Mouse (Mus musculus) heart, postnatal 10 days (tissue): Measurements from ENCODE around the gene Cog5. TPM values are rescaled to one million over a fixed set of nuclear protein-coding genes. Genes with fewer than 3 reads are reported as not detected.

Experiments used
- DNase-seq, 2 experiments: peaks; one replicate each; pipeline ENCODE4 v3.0.0; 2021
- intact Hi-C: fragments of 180-260 bp; cut with DNase I; formaldehyde crosslinking; loops from one replicate; pipeline ENCODE4 v1.15.1; 2025
- total RNA-seq, 2 experiments: library from RNA; stranded (reverse); gene quantifications; 2 replicates each; pipeline ENCODE4 v1.2.3; 2021

The Cog5 gene
- total RNA-seq, 2 experiments from 2014 or later = 54.9 to 69.8 TPM

DNA sequence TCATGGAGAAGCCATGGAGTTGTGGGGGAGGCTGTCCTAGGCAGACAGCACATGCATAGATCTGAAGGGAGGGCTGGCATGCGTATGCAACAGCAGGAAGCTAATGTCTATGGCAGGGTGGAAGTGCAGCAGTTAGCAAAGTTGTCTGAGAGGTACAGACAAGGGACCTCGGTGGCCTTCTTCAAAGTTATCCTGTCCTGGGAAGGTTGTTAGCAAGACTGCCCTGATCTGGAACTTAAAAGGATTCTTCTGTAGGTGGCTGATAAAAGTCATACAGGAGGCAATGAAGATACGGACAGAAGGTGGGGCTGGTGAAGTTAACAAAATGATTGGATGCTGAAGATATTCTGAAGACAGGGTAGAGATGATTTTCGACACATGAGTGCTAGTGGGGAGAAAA, 311.7 kb downstream of the Cog5 start:
- intact Hi-C loops = loop anchor here (5.0 to 10.0 kb wide), 2 partner anchors 411 to 928 kb away; partner anchors contain the start of gene Ccdc71l

DNA sequence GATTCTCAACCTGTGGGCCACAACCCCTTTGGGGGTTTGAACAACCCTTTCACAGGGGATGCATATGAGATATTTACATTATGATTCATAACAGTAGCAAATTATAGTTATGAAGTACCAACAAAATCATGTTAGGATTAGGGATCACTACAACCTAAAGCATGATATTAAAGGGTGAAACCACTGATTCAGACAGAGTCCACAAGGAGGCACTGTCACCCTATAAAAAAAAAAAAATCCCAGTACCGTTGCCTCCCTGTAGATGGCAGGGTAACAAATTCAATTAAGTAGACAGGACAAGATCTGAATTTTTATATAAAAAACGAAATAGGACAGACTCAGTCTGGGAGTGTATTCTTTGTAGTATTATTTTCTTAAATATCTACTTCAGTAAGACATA, 312.9 kb downstream of the Cog5 start:
- peak; percentile 46 to 74 for DNase-seq
- intact Hi-C loops = loop anchor here (1.0 to 10.0 kb wide), 4 partner anchors 177 to 927 kb away; partner anchors contain the start of gene Ccdc71l

More for the DNA sequence above, 311.7 kb downstream of the Cog5 start:
- DNase-seq = no peak

DNA sequence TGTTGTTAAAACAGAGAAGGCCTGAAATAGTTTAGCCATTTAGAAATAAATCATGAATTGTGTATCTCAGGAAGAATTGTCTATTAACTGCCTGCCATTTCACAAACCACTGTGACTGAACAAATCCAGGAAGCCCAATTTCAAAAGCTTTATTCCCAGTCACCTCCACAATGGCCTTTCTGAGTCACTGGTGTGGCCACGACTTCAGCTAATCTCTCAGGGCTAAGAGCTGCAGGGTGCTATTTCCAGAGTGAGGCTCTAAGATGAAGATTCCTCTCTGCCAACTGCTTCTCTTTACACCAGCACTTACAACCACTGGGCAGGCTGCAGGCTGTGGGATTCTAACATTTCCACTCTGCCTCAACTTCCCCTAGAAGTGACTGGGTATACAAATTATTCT, 314.4 kb downstream of the Cog5 start:
- intact Hi-C loops = loop anchor here (5.0 to 10.0 kb wide), 2 partner anchors 408 to 926 kb away; partner anchors contain the start of gene Ccdc71l
- DNase-seq = no peak

DNA sequence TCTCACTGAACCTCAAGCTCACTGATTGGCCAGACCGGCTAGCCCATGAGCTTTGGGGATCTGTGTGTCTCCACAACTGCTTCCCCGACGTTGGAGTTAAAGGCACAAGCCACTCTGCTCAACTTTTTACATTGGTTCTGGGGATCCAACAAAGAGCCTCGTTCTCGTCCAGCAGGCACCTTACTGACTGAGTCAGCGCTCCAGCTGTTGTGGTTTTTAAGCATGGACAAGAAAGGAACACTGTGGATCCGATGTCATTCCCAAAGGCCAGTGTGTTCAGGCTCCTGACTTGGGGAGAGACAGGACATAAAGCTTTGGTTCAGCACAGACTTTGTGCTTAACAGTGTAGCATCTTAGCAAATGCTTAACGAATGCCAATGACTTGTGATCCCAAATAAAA, 316.9 kb downstream of the Cog5 start:
- no peak for DNase-seq
- intact Hi-C loops = no loop called here

DNA sequence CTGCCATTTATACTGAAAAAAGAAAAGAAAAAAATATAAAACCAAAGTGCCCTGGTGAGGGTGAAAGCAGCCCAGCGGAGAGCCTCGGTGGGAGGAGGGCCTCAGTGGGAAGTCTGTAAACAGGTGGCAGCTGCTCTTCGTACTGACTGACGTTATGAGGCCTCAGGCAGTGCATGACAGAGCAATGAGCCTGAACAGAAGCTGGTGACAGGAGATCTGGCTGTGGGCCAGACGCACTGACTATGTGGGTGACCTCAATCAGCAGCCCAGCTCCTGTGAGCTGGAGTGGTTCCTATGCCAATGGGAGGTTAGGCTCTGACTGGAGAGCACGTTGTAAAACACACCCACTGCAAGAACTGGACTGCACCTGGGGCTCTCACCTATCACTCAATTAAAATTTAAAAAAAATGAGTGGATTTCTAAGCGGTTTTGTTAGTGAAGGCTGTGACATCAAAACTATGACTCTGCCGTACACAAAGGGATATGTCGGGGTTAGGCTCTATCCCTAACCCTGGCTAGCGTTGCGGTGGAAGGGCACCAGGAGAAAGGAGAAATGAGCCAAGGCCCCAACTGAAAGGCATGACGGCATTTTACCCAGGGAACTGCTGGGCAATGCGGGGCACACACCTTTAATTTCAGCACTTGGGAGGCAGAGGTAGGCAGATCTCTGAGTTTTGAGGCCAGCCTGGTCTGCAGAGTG, 319.0 kb downstream of the Cog5 start:
- peak; percentile 90 to 93 for DNase-seq
- intact Hi-C loops = no loop called here

DNA sequence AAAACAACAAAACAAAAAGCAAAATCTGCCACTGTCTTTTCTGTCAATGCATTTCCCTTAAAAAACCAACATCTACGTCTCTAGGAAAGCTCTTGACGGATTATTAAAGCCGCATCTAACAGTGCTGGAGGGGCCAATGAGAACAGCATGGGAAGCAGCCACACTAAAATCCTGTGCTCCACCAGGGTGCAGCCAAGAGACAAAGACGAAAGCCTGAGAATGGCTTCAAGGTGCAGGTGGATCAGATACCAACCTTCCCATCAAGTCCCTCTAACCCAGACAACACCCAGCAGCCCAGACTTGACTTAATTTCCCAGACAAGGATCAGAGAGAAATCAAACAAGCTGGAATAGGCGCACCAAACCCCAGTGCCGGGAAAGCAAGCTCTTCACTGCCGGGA, 321.9 kb downstream of the Cog5 start:
- DNase-seq = peak; percentile 25 to 34
- intact Hi-C loops = no loop called here

DNA sequence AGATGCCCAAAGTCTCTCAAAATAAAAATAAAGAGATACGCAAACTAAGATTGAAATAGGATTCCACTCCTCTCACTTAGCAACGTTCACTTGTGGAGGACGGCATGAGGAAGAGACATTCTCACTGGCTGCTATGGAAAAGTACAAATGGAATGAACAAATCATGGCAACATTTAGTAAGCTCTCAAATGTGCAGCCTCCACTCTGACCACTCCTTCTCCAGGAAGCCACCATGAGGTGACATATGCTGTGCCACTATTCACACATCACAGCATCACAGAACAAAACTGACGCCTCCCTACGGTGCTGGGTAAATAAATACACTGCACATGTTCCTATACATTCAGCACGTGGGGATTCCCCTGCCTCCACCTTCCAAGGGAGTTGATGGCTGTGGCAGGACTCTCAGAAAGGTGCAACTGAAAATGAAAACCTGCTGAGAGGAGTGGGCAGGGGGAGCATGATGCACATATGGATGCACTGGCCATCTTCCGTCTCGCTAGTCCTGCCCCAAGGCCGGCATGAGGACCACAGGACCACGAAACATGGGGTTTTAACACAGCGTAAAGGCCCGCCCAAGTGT, 323.0 kb downstream of the Cog5 start:
- intact Hi-C loops = no loop called here
- no peak for DNase-seq

DNA sequence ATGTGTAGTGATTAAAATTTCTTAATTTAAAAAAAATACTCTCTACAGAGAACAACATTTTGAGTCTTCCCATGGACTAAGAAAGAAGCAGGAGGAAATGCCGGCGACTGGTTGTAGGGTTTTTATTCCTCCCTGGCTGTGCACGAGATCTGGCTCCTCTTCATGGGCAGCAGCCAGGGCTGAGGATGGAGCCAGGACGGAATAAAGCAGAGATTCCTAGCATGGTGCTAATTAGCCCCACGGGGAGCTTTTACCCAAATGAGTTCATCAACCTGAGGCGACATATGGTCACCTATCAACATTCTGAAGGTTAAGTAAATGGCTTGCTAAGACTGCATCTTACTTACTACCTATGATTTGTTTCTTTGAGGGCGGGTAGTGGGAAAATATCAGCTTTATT, 328.6 kb downstream of the Cog5 start:
- intact Hi-C loops = no loop called here
- no peak for DNase-seq

DNA sequence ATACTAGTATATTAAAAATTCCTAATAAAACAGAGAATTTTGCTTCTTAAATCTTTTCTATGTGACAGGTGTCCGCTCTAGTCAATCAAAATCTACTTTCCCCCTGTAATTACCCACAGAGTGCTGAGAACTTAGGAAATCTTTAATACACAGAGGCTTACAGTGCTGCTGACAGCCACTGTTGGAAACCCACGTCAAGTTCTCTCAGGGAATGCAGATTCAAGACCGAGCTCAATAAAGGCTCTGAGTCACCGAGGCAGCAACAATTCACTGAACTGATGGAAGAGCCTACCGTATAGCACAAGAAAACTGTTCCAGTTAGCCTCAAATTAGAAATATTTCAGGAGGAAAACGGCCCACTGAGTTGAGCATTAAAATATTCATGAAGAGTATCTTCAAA, 329.1 kb downstream of the Cog5 start:
- intact Hi-C loops = no loop called here
- no peak for DNase-seq

DNA sequence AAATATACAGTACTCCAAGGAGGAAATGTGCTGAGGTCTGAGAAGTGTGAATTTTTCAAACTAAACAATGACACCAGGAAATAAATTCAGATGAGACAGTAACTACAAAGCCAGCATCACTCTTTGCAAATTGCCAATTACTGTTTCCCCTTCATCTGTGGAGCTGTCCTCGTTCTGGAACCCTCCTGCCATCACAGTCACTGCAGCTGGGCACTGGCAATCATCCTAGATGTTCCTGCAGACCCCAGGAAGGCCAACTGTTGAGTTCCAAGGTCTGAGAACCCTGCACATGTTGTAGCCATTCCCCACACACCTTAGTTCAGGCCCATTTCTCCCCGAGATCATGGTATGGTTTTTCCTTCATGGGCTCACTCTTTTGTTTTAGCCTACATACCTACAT, 329.5 kb downstream of the Cog5 start:
- intact Hi-C loops = no loop called here
- DNase-seq = no peak

DNA sequence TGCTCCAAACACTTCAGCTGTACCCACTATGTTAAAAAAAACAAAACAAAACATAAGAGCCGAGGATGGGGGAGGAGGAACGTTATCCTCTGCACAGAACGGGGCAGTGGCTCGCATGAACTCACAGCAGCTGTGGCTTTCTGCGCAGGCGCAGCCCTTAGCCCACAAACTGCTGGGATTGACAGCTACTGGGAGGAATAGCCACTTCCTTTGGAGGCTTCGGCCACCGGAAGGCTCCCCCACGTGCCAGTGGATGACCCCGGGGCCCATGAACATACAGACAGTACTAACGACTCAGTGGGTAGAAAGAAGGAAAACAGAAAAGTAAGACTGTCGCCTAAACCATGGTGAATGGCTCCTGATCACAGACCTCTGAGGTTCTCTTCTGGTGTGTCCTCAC, 330.0 kb downstream of the Cog5 start:
- intact Hi-C loops = no loop called here
- peak in 1 of 2 experiments; percentile 27 for DNase-seq

DNA sequence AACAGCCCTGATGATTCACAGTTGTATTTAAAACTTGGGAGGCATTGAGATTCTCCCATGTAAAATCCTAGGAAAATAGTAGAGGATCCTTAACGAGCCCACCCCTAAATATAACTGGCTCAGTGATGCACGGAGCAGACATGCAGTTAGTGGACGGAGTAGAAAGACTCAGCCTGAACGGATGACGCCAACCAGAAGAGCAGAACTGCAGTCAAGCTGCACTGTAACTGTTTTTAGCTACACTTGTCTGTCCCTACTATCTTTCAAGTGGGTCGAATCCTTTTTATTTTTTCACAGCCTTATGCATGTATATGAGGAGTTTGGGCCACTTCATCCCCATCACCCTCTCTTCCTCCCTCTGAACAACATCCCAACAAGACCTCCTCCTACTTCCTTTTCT, 331.1 kb downstream of the Cog5 start:
- no peak for DNase-seq
- intact Hi-C loops = no loop called here

DNA sequence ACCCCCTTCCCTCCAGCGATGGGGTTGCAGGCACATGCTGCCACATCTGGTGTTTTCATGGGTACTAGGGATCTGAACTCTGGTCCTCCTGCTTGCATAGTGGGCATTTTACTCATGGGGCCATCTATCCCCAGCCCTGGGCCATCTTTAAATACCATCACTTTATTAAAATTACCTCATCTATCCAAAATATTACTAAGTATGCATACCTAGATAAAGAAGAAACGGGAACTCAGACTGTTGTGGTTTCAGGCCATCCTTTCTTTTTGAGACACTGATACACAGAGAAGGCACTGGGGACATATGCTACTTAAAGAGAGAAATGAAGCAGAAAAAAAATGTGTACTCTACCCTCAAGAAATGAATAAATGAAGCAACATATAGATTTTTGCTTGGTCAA, 331.8 kb downstream of the Cog5 start:
- DNase-seq = no peak
- intact Hi-C loops = no loop called here

Other genes starting within 250 kb of the Cog5 start
- gene Cbll1, start 155.3 kb upstream of the Cog5 start, total RNA-seq = 10 to 100 TPM; 12.3 to 14.6 TPM
- gene Slc26a4, start 94.9 kb upstream of the Cog5 start, total RNA-seq = under 1 TPM in 1 of 2 experiments, not detected in 1; 0.10 TPM
- 10 to 100 TPM; 22.7 to 26.0 TPM for gene Bcap29, start 20.2 kb upstream of the Cog5 start, total RNA-seq
- gene Dus4l, start within 50 bp of the Cog5 start, total RNA-seq = 1 to 10 TPM; 6.8 to 8.9 TPM
- 10 to 100 TPM; 11.7 to 16.0 TPM for gene Gpr22, start 59.1 kb downstream of the Cog5 start, total RNA-seq